Mouse (Mus musculus): ENCODE data around the gene Klf12.

Gene Klf12

DNA sequence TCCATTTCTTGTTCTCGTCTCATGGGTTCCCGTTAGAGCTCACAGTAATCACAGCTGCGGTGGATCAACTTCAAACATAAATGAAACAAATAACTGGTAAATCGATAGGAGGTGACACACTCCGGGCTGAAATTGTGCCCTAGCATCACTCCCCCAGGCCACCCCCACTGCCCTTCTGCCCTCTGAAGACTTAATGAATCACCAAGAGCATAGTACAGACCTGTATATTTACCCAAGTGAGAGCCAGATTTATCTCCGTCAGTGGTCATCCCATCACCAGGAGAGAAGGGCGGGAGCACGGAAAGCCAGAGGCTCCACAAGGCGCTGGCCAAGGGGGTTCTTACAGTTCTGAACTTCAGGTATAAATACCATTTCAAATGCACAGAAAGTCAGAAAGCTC lies 150.2 kb downstream of the Klf12 start:
- DNase-seq (ENCODE audit: low spot score): no peak

DNA sequence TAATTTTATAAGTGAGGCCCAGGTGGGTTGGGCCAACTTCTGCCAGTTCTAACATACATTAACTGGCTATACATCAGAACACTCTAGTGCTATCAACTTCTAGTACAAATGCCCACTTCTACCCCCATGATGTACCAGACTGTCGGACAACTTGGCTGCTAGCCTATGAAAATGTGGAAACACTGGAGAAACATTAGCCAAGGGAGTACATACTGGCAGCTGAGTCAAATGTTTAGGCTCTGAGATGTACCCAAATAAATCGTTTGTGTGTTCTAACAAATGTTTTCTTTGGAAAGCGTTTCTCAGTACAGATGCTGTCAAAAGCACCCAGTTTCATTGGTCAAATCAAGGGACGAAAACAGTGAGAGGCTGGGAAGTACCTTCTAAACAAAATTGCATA lies 152.0 kb downstream of the Klf12 start:
- no peak for DNase-seq (ENCODE audit: low spot score)

DNA sequence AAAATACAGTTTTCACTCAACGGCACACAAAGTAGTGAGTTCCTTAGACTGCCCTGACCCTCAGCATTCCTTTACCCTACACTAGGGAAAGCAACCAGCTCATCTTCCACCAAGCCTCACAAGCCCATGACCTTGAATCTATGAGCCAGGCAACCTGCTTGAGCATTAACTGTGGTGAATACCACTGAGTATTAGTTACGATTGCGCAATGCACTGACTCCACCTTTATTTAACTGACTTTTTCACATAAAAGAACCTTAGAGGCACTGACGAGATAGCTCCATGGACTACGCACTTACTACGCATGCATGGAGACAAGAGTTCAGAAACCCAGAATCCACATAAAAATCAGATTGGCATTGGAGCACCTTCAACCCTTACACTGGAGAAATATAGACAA lies 158.4 kb downstream of the Klf12 start:
- DNase-seq (ENCODE audit: low spot score): no peak

DNA sequence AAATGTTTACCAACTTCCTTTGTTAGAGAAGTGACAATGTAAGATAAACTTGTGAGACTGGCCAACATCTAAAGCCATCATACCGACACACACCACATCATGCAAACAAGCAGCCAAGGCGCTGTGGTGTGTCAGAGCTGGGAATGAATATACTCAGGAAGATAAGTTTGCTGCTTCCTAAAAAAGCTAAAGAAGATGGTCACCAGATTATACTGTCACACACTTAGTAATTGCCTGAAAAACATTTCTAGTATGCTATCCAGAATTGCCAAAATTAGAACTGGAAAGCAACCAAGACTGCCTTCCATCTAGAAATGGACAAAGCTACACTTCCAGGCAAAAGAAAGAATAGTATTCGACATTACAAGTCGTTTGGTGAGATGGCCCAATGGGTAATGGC lies 163.4 kb downstream of the Klf12 start:
- DNase-seq (ENCODE audit: low spot score): no peak

DNA sequence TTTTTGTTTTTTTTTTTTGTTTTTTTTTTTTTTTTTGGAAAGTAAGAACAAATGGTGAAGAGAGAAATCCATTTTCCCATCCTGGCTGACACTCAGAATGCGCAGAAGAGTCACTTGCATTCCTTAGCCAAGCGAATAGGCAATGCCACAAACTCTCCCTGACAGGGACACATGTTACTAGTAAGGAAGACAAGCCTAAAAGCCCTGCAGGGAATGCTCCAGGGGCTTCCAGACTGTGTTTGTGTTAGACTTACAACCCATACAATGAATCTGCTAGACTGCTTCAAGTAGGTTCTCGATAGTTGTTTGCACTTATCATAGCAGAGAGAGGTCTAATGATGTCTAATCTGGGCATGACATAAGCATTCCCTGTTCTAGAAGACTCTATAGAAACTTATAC lies 164.6 kb downstream of the Klf12 start:
- DNase-seq (ENCODE audit: low spot score): no peak

DNA sequence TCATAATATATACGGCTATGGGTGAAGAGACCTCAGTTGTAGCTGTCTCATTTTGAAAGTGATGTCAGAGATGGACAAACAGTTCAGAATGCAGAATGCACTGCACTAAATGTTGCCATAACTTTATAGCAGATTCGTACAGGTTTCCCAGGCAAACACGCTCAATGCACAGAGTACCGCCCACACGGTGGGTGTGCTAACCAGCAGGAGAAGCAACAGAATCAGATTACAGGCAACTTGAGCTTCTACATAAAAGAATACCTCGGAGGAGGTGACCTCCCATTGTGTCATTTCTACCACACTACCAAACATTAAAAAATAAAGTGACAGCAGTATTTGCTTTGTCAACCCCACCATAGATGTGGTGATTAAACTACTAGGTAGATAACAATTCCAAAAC lies 171.1 kb downstream of the Klf12 start:
- no peak for DNase-seq (ENCODE audit: low spot score)

GRCm38 (mm10) chr14:100111735-100112134 lies 172.7 kb downstream of the Klf12 start:
- DNase-seq (ENCODE audit: low spot score): no peak

- DNase-seq (ENCODE audit: low spot score): no peak
These were observed 174.9 kb downstream of the Klf12 start for GRCm38 (mm10) chr14:100109563-100109962.

DNA sequence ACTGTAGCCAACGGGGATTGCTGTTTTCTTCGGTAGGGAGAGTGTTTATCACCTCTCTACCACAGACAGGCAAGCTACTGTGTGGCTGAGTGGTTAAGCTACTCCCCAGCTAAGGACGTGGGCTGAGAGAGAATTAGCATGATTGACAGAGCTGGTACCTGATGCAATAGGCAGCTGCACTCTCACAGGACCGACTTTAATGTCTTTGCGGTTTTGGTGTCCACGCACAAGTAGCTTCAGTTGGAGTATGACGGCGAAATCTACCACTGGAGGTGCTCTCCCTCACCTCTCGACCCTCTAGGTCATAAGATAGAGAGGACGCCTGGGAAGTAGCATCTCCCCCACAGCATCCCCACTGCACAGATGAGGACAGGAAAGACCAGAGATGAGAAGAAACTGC lies 178.9 kb downstream of the Klf12 start:
- DNase-seq (ENCODE audit: low spot score): no peak

DNA sequence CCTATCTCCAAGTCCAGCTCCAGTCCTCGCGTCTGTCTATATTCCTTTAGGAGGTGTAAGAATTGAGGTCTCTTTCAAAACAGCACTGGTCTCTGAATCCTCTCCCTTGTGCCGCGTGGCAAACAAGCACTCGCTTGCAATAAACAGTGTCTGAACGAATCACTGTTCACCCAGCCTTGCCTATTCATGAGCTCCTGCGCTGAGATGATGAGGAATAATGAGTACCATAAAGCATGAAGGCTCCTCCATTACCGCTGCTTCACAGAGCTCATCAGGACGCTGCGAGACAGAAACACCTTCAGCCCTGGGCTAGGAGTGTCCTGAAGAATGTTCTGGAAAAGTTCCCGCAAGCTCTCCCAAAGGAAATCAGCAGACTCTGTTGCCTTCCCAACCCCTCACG lies 179.7 kb downstream of the Klf12 start:
- DNase-seq (ENCODE audit: low spot score): no peak

- no peak for DNase-seq (ENCODE audit: low spot score)
These were observed 180.7 kb downstream of the Klf12 start for GRCm38 (mm10) chr14:100103818-100104217.

GRCm38 (mm10) chr14:100097208-100098189 lies 187.0 kb downstream of the Klf12 start:
- no peak for DNase-seq (ENCODE audit: low spot score)

- DNase-seq (ENCODE audit: low spot score): no peak
These were observed 188.7 kb downstream of the Klf12 start for GRCm38 (mm10) chr14:100095730-100096129.

- DNase-seq (ENCODE audit: low spot score): no peak
These were observed 194.0 kb downstream of the Klf12 start for GRCm38 (mm10) chr14:100090517-100090916.

DNA sequence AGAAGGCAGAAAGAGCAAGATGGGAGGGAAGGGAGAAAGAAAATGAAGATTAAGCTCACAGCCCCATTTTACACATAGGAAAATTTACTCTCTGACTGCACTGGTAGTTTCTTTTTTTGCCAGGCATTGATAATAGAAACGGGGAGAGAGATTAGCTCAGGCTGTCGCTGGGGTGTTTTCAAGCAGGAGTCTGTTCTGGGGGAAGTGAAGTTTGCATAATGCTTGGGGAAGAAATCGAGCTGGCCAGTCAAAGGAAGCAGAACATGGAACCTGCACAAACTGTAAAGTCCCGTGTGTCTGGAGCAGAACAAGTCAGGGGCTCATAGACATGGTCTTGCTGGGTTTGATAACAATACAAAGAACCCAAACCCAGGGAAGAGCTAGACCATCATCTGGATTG lies 204.9 kb downstream of the Klf12 start:
- no peak for DNase-seq (ENCODE audit: low spot score)

DNA sequence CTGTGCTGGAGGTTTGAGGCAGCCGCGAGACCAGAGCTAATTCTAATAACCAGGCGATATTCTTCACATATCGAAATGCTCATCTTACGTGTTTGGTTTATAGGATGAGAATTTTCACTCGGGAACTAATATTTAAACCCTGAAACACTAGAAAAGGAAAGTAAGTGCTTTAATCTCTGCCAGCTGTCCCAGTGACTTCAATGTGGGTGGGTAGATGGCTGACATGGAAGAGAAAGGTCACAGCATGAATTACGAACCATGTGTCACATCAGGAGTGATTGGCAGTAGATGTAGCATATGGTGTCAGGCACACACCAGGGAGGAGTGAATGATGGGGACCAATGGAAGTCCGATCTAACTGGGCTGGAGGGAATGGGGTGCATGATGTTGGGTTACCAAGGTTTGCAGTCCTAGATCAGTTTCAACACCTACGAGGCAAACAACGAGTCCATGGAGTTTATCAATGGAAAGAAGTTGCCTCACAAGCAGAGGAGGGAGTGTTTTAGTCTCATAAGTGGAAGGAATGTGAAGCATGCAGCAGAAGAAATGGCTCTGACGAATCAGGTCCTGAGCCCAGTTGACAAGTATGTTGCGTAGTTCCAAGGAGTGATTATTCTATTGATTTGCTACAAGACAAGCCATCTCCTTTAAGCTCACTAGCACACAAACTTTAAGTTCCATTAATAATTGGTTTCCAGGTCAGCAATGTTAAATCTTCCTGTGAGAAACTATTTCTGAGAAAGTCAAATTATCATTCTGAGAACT lies 211.9 kb downstream of the Klf12 start:
- DNase-seq (ENCODE audit: low spot score): no peak

DNA sequence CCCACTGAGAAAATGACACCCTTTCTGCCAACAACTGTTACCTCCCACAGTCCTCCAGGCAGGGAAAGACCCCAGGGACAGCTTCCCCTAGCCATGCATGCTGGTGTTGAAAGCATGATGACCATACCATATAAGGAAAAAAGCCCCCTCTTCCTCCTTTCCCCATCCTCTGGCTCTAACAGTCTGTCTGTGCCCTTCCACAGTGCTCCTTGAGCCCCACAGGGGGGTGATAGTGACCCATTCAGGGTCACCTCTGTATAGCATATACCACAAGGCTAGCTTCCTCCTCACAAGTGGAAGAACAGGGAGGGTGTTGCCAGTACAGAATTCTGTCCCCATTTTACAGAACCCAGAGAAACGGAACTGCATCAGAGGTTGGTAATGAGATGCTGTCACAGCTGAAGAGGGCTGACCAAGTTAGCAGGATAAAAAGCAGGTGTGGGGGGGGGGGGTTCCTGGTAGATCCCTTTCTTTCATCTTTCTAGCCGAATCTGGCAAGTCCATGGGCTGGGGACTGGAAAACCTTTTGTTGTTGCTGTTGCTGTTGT lies 214.9 kb downstream of the Klf12 start:
- no peak for DNase-seq (ENCODE audit: low spot score)

- no peak for DNase-seq (ENCODE audit: low spot score)
These were observed 215.8 kb downstream of the Klf12 start for GRCm38 (mm10) chr14:100068715-100069114.

DNA sequence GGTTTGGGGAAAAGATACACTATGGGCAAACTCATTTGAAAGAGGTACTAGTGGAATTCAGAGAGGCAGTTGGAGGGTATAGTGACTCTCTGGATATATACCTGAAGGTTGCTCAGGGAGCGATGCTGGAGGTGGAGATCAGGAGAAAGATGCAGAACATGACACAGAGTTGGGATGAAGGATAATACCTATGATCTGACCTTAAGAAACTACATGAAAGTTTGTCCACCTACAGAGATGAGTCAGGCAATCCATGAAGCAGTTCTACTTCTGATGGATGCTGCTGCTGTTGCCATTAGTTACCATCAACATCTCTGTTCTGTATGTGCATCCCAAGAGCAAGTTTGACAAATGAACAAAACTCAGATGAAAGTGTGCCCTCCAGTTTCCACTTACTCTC lies 222.0 kb downstream of the Klf12 start:
- DNase-seq (ENCODE audit: low spot score): no peak

GRCm38 (mm10) chr14:100054150-100054549 lies 230.3 kb downstream of the Klf12 start:
- no peak for DNase-seq (ENCODE audit: low spot score)

GRCm38 (mm10) chr14:100053456-100053855 lies 231.0 kb downstream of the Klf12 start:
- DNase-seq (ENCODE audit: low spot score): no peak

- no peak for DNase-seq (ENCODE audit: low spot score)
These were observed 231.6 kb downstream of the Klf12 start for GRCm38 (mm10) chr14:100052876-100053275.

DNA sequence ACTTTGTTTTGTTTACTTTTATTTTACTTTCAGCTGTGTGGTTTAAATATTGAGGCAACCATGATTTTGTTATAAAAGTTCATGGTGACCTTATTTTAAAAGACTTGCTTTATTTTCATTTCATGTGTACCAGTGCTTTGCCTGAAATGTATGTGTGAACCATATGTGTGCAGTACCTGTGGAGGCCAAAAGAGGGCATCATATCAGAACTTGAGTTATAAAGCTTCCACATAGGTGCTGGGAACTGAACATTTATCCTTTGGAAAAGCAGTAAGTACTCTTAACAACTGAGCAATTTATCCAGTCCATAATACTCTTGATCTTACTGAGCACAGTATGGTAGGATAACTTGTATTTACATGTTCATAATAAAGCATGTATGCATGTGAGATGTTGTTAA lies 239.0 kb downstream of the Klf12 start:
- no peak for DNase-seq (ENCODE audit: low spot score)
